Mouse (Mus musculus): ENCODE measurements around the gene Mphosph9. TPM values are rescaled to one million over a fixed set of nuclear protein-coding genes. Genes with fewer than 3 reads are reported as not detected.
A peak's percentile ranks its signal among the peaks of the same experiment; 100 is the strongest.
"Not testable (repeated sequence)": the region's sequence is repeated elsewhere in the genome, so short reads cannot be mapped to it uniquely, and the experiment has no call there.

Gene Mphosph9
- polyA plus RNA-seq, 1 experiment from 2014 or later: 16.2 TPM

- Histone ChIP-seq H3K27me3 (ENCODE audit: low read depth, poor library complexity, severe bottlenecking) (no peaks in the 10 kb centered on the region), H3K4me3 (0 out of 2 replicates have a peak overlapping the region, but pooled peaks have one; percentile 1), H3K36me3 (peaks cover 10% of the 10 kb centered on the region), H3K27ac (replicated peaks) (peak overlapping the region; percentile 67), H3K4me1 (peaks cover 27% of the 10 kb centered on the region), H3K9me3 (replicated peaks) (no peaks in the 10 kb centered on the region)
- DNase-seq (ENCODE audit: low spot score): peak; percentile 38
- 59% methylated on average over 6 of the region's 6 CpGs for WGBS
Measured at GRCm38 (mm10) chr5:124334392-124334791, 6.6 kb upstream of the Mphosph9 start.

- H3K36me3 ChIP-seq: peaks cover 1% of the 10 kb centered on the region
- H3K27ac ChIP-seq (replicated peaks): no peak overlapping the region
- H3K9me3 ChIP-seq (replicated peaks): no peaks in the 10 kb centered on the region
- no peaks in the 10 kb centered on the region for H3K27me3 ChIP-seq (ENCODE audit: low read depth, poor library complexity, severe bottlenecking)
- peaks cover 35% of the 10 kb centered on the region for H3K4me1 ChIP-seq
- 89% methylated on average over 6 of the region's 6 CpGs for WGBS
- no peak for DNase-seq (ENCODE audit: low spot score)
- no peak overlapping the region for H3K4me3 ChIP-seq
Measured at GRCm38 (mm10) chr5:124330086-124330485, 2.3 kb upstream of the Mphosph9 start.

- DNase-seq (ENCODE audit: low spot score): no peak
- Histone ChIP-seq H3K9me3 (replicated peaks) (no peaks in the 10 kb centered on the region), H3K4me3 (peak overlapping the region; percentile 64), H3K27me3 (ENCODE audit: low read depth, poor library complexity, severe bottlenecking) (no peaks in the 10 kb centered on the region), H3K4me1 (peaks cover 21% of the 10 kb centered on the region), H3K36me3 (peaks cover 30% of the 10 kb centered on the region), H3K27ac (replicated peaks) (peak overlapping the region; percentile 95)
- 4% methylated on average over 8 of the region's 8 CpGs for WGBS
Measured at GRCm38 (mm10) chr5:124326829-124327228, 943 bp downstream of the Mphosph9 start.

DNA sequence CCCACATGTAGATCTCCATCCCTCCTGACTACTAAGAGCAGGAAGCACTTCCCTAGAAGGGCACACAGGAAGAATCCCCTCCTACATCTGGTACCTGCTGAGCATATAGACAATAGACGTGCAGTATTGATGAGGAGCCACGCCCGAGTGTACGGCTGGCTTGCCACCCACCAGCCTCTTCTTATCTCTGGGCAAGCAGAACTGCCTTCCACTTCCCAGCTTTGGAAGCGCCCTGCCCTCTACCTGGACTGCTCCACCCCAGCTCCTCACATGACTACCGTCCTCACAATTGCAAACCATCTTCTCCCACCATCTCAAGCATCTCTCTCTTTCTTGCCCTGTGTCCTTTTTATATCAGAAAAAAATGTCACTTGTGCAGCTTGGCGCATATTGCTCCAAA, 10.1 kb downstream of the Mphosph9 start:
- Histone ChIP-seq H3K27ac (replicated peaks) (no peak overlapping the region), H3K9me3 (replicated peaks) (peaks cover 2% of the 10 kb centered on the region), H3K36me3 (peaks cover 99% of the 10 kb centered on the region), H3K4me3 (no peak overlapping the region), H3K27me3 (ENCODE audit: low read depth, poor library complexity, severe bottlenecking) (no peaks in the 10 kb centered on the region), H3K4me1 (no peaks in the 10 kb centered on the region)
- 94% methylated on average over 7 of the region's 7 CpGs for WGBS
- no peak for DNase-seq (ENCODE audit: low spot score)

DNA sequence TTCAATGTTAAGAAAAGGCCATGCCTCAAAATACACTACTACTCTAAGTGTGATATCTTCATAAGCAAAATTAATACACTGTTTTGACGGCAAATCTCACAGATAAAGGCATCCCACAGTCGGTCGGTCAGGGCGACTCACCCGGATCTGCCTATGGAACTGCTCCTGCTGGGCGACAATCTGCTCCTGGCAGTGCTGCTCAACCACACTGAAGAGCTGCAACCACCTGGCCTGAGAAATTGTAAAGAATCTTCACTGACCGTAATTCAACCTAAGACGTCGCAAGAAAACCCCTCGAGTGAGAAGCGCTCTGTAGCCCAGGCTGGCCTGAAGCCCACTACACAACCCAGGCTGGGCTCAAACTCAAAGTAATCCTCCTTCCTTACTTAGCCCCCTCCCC, 11.8 kb downstream of the Mphosph9 start:
- Histone ChIP-seq H3K9me3 (replicated peaks) (peaks cover 10% of the 10 kb centered on the region), H3K4me1 (no peaks in the 10 kb centered on the region), H3K27me3 (ENCODE audit: low read depth, poor library complexity, severe bottlenecking) (no peaks in the 10 kb centered on the region; the same call in 1 of the 2 replicates), H3K36me3 (peaks cover 99% of the 10 kb centered on the region), H3K4me3 (no peak overlapping the region), H3K27ac (replicated peaks) (no peak overlapping the region)
- 94% methylated on average over 11 of the region's 11 CpGs for WGBS
- no peak for DNase-seq (ENCODE audit: low spot score)

DNA sequence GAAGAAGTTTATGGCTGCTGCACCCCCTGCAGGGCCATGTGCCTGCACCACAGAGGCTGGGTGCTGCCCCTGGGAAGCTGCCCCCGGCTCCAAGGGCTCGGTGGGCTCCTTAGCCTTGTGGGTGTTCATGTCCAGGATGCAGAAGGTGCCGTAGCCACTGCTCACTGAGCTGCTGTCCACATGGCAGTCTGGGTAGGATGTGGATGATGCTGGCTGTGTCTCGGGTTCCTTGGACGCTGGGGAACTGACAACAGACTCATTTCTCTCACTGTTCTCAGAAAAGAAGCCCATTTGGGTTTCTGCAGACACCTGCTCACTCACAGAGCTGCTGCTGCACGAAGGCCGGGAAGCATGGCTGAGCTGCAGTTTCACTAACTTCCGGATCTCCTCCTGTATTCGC, 12.3 kb downstream of the Mphosph9 start:
- H3K36me3 ChIP-seq: peaks cover 99% of the 10 kb centered on the region
- H3K4me1 ChIP-seq: no peaks in the 10 kb centered on the region
- no peak overlapping the region for H3K27ac ChIP-seq (replicated peaks)
- no peaks in the 10 kb centered on the region; the same call in 1 of the 2 replicates for H3K27me3 ChIP-seq (ENCODE audit: low read depth, poor library complexity, severe bottlenecking)
- H3K9me3 ChIP-seq (replicated peaks): peaks cover 10% of the 10 kb centered on the region
- H3K4me3 ChIP-seq: no peak overlapping the region
- WGBS: 94% methylated on average over 9 of the region's 9 CpGs
- DNase-seq (ENCODE audit: low spot score): no peak

DNA sequence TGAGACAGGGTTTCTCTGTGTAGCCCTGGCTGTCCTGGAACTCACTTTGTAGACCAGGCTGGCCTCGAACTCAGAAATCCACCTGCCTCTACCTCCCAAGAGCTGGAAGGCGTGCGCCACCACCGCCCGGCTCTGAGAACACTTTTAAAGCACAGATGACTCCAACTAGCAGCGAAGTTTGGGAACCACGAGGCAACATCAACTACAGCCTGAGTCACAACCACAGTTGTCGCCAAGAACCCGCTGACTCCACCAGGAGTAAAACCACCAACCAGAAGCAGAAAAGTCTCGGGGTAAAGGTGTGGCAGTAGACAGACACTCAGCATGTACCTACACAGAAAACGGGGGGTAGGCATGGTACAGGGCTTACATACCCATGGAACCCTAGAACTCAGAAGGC, 17.7 kb downstream of the Mphosph9 start:
- Histone ChIP-seq H3K4me3 (no peak overlapping the region), H3K36me3 (peaks cover 100% of the 10 kb centered on the region), H3K4me1 (no peaks in the 10 kb centered on the region), H3K27me3 (ENCODE audit: low read depth, poor library complexity, severe bottlenecking) (peaks cover 14% of the 10 kb centered on the region), H3K27ac (replicated peaks) (no peak overlapping the region), H3K9me3 (replicated peaks) (peaks cover 10% of the 10 kb centered on the region)
- WGBS: 94% methylated on average over 11 of the region's 11 CpGs
- DNase-seq (ENCODE audit: low spot score): no peak

DNA sequence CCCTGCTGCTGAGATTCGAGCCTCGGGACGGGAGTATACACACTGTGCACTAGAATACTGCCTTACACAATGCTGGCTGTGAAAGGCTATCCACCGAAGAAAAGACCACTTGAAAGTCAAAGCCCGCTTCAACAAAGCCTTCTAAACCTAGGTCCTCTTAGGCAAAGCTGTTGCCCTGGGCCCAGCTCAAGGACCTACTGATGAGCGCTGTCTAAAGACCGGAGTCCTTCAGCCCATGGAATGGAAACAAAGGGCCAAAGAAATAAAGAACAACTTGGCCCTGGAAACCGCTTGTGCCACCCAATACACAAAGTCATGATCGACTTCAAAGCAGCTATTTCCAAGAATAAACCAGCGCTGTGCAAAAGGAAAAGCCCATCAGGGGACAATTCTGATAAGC, 18.6 kb downstream of the Mphosph9 start:
- Histone ChIP-seq H3K27ac (replicated peaks) (no peak overlapping the region), H3K9me3 (replicated peaks) (peaks cover 10% of the 10 kb centered on the region), H3K27me3 (ENCODE audit: low read depth, poor library complexity, severe bottlenecking) (peaks cover 14% of the 10 kb centered on the region), H3K36me3 (peaks cover 98% of the 10 kb centered on the region), H3K4me1 (no peaks in the 10 kb centered on the region), H3K4me3 (no peak overlapping the region)
- 77% methylated on average over 10 of the region's 10 CpGs for WGBS
- no peak for DNase-seq (ENCODE audit: low spot score)

DNA sequence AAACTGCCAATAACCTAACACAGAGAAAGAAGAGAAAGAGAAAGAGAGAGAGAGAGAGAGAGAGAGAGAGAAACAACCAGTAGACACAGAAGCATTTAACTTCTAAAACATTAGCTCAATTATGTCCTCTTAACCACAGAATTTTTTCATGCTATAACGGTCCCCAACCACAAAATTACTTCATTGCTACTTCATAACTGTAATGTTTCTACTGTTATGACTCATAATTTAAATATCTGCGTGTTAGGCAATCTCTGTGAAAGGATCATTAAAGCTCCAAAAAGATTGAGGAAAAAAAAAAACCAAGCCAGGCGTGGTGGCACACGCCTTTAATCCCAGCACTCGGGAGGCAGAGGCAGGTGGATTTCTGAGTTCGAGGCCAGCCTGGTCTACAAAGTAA, 24.9 kb downstream of the Mphosph9 start:
- H3K4me3 ChIP-seq; H3K9me3 ChIP-seq (replicated peaks); H3K27ac ChIP-seq (replicated peaks); H3K4me1 ChIP-seq; DNase-seq (ENCODE audit: low spot score): not testable (repeated sequence)
- WGBS: 95% methylated on average over 6 of the region's 6 CpGs
- H3K36me3 ChIP-seq: peaks cover 89% of the 10 kb centered on the region
- H3K27me3 ChIP-seq (ENCODE audit: low read depth, poor library complexity, severe bottlenecking): peaks cover 14% of the 10 kb centered on the region

DNA sequence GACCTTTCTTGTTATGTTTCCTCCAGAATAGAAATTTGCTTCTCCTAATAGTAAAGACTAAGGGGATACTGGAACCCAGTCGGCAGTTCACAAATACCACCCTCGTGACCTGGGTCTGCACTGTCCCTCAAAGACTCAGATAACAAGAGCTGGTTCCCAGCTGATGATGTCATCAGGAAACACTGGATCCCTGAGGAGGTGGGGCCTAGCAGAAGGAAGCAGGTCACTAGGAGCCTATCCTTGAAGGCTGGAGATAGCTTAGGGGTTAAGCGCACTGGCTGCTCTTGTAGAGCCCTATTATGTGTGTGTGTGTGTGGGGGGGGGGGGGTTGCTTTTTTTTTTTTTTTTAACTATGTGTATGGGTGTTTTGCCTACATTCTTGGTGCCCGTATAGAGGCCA, 27.6 kb downstream of the Mphosph9 start:
- H3K9me3 ChIP-seq (replicated peaks): no peaks in the 10 kb centered on the region
- 74% methylated on average over 4 of the region's 4 CpGs for WGBS
- H3K36me3 ChIP-seq: peaks cover 88% of the 10 kb centered on the region
- H3K4me1 ChIP-seq: no peaks in the 10 kb centered on the region
- H3K27ac ChIP-seq (replicated peaks): no peak overlapping the region
- DNase-seq (ENCODE audit: low spot score): no peak
- H3K4me3 ChIP-seq: no peak overlapping the region
- no peaks in the 10 kb centered on the region for H3K27me3 ChIP-seq (ENCODE audit: low read depth, poor library complexity, severe bottlenecking)

GRCm38 (mm10) chr5:124299307-124299706, 28.5 kb downstream of the Mphosph9 start:
- H3K4me3 ChIP-seq; H3K9me3 ChIP-seq (replicated peaks); H3K27me3 ChIP-seq (ENCODE audit: low read depth, poor library complexity, severe bottlenecking); DNase-seq (ENCODE audit: low spot score); H3K4me1 ChIP-seq; H3K27ac ChIP-seq (replicated peaks): not testable (repeated sequence)
- WGBS: 71% methylated on average over 4 of the region's 4 CpGs
- H3K36me3 ChIP-seq: peaks cover 87% of the 10 kb centered on the region

GRCm38 (mm10) chr5:124296475-124296874, 31.3 kb downstream of the Mphosph9 start:
- no peaks in the 10 kb centered on the region for H3K9me3 ChIP-seq (replicated peaks)
- DNase-seq (ENCODE audit: low spot score): no peak
- peaks cover 94% of the 10 kb centered on the region for H3K36me3 ChIP-seq
- no peaks in the 10 kb centered on the region for H3K4me1 ChIP-seq
- whole genome bisulfite sequencing: 97% methylated on average over 4 of the region's 4 CpGs
- H3K4me3 ChIP-seq: no peak overlapping the region
- H3K27me3 ChIP-seq (ENCODE audit: low read depth, poor library complexity, severe bottlenecking): no peaks in the 10 kb centered on the region
- no peak overlapping the region for H3K27ac ChIP-seq (replicated peaks)

DNA sequence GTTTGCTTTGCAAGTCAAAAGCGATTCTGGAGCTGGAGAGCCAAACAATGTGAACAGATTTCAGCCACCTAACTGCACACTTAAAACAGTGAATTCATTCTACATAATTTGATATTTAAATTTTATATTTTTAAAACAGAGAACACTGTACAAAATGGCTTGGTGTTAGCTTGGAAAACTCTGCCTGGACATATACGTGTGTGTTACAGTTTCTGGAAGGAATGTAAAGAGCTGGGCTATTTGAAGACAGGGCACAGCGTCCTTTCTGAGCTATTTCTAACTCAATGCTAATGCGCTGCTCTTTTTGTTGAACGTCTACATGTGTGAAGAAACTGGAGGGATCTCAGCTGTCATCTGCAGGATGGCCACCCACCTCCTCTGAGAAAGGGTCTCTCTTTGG, 33.8 kb downstream of the Mphosph9 start:
- Histone ChIP-seq H3K4me3 (no peak overlapping the region), H3K27me3 (ENCODE audit: low read depth, poor library complexity, severe bottlenecking) (no peaks in the 10 kb centered on the region), H3K9me3 (replicated peaks) (no peaks in the 10 kb centered on the region), H3K27ac (replicated peaks) (no peak overlapping the region), H3K36me3 (peaks cover 96% of the 10 kb centered on the region), H3K4me1 (no peaks in the 10 kb centered on the region)
- DNase-seq (ENCODE audit: low spot score): no peak
- WGBS: 97% methylated on average over 5 of the region's 5 CpGs

- peaks cover 96% of the 10 kb centered on the region for H3K36me3 ChIP-seq
- WGBS: 91% methylated on average over 4 of the region's 4 CpGs
- DNase-seq (ENCODE audit: low spot score): no peak
- no peaks in the 10 kb centered on the region for H3K27me3 ChIP-seq (ENCODE audit: low read depth, poor library complexity, severe bottlenecking)
- H3K4me3 ChIP-seq: no peak overlapping the region
- no peak overlapping the region for H3K27ac ChIP-seq (replicated peaks)
- H3K9me3 ChIP-seq (replicated peaks): 0 out of 2 replicates have a peak, but pooled peaks cover 8% of the 10 kb centered on the region
- H3K4me1 ChIP-seq: no peaks in the 10 kb centered on the region
Measured at GRCm38 (mm10) chr5:124290216-124290615, 37.6 kb downstream of the Mphosph9 start.

Data from midbrain, embryonic 10.5 days (tissue).